Mouse (Mus musculus): ENCODE results near the gene Scn1b. TPM values are rescaled to one million over a fixed set of nuclear protein-coding genes. Genes with fewer than 3 reads are reported as not detected.

The Scn1b gene
- total RNA-seq, 2 experiments from 2014 or later, result 1.2 TPM

GRCm38 (mm10) chr7:31150566-31151300 lies 23.9 kb upstream of the Scn1b start:
- no peak for ATAC-seq (replicated peaks; ENCODE audit: low FRiP score, poor library complexity, severe bottlenecking)

DNA sequence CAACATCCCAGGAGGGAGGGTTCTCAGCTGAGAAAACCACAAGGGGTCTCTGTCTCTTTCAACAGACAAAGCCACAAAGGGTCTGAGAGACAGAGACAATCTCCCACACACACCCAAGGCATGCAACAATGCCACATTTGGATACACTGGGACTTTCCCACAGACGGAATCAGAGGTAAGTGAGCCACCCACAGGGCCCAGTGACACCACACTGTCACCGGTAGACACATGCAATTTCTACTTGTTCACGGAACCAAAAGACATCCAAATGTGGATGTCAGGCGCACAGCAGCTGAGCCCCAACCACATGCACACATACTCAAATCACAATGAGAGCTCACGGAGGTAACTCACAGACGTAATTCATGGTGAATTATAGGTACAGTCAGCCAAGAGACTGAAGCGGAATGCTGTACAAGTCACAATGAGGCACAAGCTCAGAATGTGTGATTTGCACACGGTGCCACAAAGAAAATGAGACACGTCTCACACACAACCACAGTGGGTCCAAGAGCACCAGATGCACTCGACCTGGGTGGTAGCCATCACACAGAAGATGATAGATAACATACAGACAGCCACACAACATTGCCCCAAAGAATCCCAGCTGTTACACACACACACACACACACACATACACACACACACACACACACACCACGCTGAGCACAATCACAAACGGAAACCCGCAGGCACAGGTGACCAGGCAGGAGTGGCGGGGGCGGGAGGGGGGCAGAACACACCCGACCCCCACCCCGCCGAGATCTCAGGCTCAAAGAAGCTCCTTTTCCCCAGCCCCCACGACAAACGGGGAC lies 23.2 kb upstream of the Scn1b start:
- ATAC-seq (replicated peaks; ENCODE audit: low FRiP score, poor library complexity, severe bottlenecking), result no peak

- no peak for ATAC-seq (replicated peaks; ENCODE audit: low FRiP score, poor library complexity, severe bottlenecking)
These were observed 22.5 kb upstream of the Scn1b start for GRCm38 (mm10) chr7:31149271-31149670.

GRCm38 (mm10) chr7:31148756-31149155 lies 22.0 kb upstream of the Scn1b start:
- peak; percentile 83 for ATAC-seq (replicated peaks; ENCODE audit: low FRiP score, poor library complexity, severe bottlenecking)

DNA sequence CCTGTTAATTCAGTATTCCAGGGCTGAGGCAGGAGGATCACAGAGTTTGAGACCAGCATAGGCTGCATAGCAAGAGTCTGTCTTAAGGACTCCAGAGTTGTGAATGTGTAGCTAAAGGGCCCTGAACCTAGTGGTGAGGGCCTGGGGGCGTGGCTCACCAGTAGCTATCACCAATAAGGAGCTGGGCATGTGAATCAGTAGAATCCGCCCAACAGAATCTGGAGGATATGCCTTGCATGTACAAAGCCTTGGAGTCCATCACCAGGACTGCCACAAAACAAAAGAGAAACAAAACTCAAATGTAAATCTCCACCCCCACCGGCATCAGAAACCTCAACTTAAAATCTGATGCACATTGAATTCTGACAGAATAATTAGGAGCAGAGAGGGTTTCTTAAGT lies 21.3 kb upstream of the Scn1b start:
- ATAC-seq (replicated peaks; ENCODE audit: low FRiP score, poor library complexity, severe bottlenecking), result no peak

- ATAC-seq (replicated peaks; ENCODE audit: low FRiP score, poor library complexity, severe bottlenecking), result no peak
These were observed 18.9 kb upstream of the Scn1b start for GRCm38 (mm10) chr7:31145596-31146160.

GRCm38 (mm10) chr7:31144886-31145285 lies 18.1 kb upstream of the Scn1b start:
- no peak for ATAC-seq (replicated peaks; ENCODE audit: low FRiP score, poor library complexity, severe bottlenecking)

DNA sequence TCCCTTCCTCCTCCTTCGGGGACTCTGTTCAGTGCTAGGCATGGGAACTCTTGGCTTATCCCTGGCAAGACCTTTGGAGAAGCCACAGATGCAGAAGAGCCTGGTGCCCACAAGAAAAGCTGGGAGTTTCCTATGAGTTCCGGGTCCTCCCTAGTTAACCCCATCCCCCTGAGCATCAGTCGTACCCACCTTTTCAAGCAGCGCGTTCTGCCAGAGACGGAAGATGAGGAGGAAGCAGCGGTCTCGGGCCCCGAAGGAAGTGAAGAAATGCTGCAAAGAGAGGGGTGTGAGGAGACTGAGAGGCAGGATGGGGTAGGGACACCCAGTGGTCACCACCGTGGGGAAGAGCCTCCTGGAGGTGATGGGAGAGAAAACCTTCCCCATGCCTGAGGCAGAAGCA lies 14.1 kb upstream of the Scn1b start:
- no peak for ATAC-seq (replicated peaks; ENCODE audit: low FRiP score, poor library complexity, severe bottlenecking)

GRCm38 (mm10) chr7:31140302-31140701 lies 13.5 kb upstream of the Scn1b start:
- ATAC-seq (replicated peaks; ENCODE audit: low FRiP score, poor library complexity, severe bottlenecking), result no peak

DNA sequence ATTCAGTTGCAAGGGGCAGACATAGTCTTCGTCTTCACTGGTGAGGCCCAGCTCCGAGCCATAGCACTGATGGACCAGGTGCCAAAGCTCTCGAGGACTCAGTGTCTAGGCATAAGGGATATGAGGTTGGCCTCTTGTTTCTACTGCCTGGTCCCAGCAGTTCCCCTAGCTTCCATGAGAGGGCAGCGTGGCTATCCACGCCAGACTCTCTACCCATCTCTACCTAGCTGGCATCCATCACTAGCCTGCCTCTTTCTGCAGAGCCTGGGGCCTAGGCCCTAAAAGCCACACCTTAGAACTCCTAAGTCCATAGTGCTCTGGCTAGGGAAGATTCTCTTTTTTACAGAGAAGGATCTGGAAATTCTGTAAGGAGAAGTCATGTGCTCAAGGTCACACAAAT lies 13.0 kb upstream of the Scn1b start:
- ATAC-seq (replicated peaks; ENCODE audit: low FRiP score, poor library complexity, severe bottlenecking), result no peak

GRCm38 (mm10) chr7:31135717-31136116 lies 8.9 kb upstream of the Scn1b start:
- no peak for ATAC-seq (replicated peaks; ENCODE audit: low FRiP score, poor library complexity, severe bottlenecking)

DNA sequence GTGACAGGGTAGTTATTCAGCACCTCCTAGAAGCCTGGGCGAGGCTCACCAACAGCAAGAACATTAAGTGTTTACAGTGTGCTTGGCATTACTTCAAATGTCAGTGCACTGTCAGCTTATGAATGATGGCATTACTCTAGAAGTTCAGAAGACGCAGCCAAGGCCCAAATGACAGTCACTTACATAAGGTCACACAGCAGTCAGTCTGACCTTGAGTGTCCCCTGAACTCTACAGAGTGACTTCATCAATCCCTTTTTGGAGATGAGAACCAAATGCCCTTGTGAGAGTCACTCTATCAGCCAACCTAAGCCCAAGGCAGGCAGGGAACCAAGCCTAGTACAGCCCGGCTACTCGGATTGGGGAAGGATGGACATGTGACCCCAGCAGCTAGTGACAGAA lies 5.1 kb upstream of the Scn1b start:
- ATAC-seq (replicated peaks; ENCODE audit: low FRiP score, poor library complexity, severe bottlenecking), result no peak

GRCm38 (mm10) chr7:31130841-31131240 lies 4.0 kb upstream of the Scn1b start:
- peak; percentile 60 for ATAC-seq (replicated peaks; ENCODE audit: low FRiP score, poor library complexity, severe bottlenecking)

GRCm38 (mm10) chr7:31130197-31130596 lies 3.4 kb upstream of the Scn1b start:
- ATAC-seq (replicated peaks; ENCODE audit: low FRiP score, poor library complexity, severe bottlenecking), result no peak

DNA sequence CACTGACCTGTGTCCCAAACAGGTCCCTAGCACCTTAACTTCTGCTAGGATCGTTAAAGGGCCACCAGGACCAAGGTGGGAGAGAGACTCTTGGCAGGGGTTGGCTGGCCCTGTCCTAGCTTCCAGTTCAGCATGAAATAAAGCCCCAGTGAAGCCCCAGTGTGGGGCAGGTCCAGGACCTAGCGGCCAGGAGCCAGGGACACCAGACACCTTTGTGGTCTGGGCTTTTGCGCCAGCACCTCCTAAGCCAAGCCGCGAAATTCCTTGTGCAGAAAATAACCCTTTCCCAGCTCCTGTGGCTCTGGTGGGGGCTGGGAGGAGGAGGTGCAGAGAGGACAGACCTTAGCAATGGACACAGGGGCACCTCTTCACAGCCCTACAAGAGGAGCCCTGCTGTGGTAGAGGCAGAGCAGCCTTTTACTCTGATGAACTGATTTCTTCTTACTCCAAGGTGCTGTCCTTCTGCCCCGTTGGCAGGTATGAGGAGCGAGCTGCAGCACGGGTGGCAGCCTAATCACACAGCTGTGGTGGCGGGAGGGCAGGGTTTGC lies 1.4 kb upstream of the Scn1b start:
- ATAC-seq (replicated peaks; ENCODE audit: low FRiP score, poor library complexity, severe bottlenecking), result no peak

DNA sequence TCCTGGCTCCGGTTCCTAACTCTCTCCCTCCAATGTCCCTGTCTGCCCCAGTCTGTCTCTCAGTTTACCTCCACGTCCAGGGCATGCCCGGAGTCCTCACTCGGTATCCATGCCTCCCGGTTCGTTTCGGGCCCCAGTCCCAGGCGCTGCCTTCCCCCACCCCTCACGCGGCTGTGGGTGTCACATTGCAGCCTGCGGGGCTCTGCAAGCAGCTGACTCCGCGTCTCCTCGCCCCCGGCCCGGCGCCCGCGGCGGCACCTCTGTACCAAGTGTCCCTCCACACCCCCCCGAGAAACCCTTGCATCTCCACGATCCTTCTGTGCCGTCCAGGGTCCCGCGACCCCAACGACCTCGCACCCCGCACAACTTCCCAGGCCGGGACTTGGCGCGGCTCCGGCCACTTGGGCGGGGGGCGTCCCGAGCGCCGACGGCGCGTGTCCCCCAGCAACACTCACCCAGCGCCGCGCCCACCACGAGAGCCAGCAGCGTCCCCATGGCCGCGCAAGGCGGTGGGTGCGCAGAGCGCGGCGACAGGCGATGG lies 522 bp downstream of the Scn1b start:
- ATAC-seq (replicated peaks; ENCODE audit: low FRiP score, poor library complexity, severe bottlenecking), result no peak

DNA sequence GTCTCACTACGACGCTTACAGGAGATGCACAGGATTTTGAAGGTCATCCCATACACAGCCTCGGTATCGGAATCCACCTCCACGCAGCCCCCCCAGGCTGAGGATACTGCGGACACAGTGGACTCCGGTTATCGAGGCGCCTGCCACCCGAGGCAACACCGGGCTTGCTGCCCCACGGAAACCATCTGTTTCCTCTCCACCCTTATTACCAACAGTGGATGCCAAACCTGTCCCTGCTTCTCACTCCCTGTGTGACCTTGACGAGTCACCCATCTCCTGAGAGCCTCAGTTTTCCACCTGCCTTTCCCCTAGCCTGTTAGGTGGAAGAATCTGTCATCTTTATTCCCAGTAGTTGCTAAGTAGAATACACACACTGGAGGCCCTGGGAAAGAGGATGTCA lies 1.7 kb downstream of the Scn1b start:
- no peak for ATAC-seq (replicated peaks; ENCODE audit: low FRiP score, poor library complexity, severe bottlenecking)

DNA sequence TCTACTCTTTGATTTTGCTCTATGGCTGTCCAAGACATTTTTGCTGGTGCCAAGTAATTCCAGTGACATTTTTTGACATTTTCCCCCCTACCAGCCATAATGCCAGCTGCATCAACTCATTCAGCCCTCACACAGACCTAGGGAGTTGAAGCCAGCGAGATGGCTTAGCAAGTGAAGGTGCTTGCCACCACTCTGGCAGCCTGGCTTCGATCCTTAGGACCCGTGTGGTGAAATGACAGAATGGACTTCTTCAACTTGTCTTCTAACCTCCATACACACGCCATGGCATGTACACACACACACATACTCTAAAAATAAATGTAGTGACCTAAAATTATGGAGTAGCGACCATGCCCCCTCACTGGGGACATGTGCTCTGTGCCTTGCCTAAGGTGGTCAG lies 2.4 kb downstream of the Scn1b start:
- no peak for ATAC-seq (replicated peaks; ENCODE audit: low FRiP score, poor library complexity, severe bottlenecking)

GRCm38 (mm10) chr7:31123697-31124096 lies 3.1 kb downstream of the Scn1b start:
- ATAC-seq (replicated peaks; ENCODE audit: low FRiP score, poor library complexity, severe bottlenecking), result no peak

Data from erythroblast, adult 5-6 weeks (primary cell).